Mouse (Mus musculus): ENCODE data around the gene Snx29. TPM values are rescaled to one million over a fixed set of nuclear protein-coding genes. Genes with fewer than 3 reads are reported as not detected.

Gene Snx29
- total RNA-seq, 2 experiments from 2014 or later, result 21.1 to 22.8 TPM

- TF ChIP-seq CTCF (IDR thresholded peaks at IDR 0.05), result no peak
- intact Hi-C loops (cut with DNase I), result no loop called here
Measured at GRCm38 (mm10) chr16:11532592-11532991, 209.9 kb downstream of the Snx29 start.

GRCm38 (mm10) chr16:11533441-11533840 lies 210.7 kb downstream of the Snx29 start:
- intact Hi-C loops (cut with DNase I), result no loop called here
- no peak for DNase-seq (ENCODE audit: extremely low spot score in 1 of 2, low spot score in 2 of 2)
- H3K4me3 ChIP-seq, result no peak overlapping the region
- H3K27ac ChIP-seq, result no peak overlapping the region
- no peak for TF ChIP-seq CTCF (IDR thresholded peaks at IDR 0.05)

More at GRCm38 (mm10) chr16:11532592-11532991, 209.9 kb downstream of the Snx29 start:
- no peak overlapping the region for H3K4me3 ChIP-seq
- DNase-seq (ENCODE audit: extremely low spot score in 1 of 2, low spot score in 2 of 2), result peak in 1 of 2 experiments; percentile 33
- H3K27ac ChIP-seq, result no peak overlapping the region

DNA sequence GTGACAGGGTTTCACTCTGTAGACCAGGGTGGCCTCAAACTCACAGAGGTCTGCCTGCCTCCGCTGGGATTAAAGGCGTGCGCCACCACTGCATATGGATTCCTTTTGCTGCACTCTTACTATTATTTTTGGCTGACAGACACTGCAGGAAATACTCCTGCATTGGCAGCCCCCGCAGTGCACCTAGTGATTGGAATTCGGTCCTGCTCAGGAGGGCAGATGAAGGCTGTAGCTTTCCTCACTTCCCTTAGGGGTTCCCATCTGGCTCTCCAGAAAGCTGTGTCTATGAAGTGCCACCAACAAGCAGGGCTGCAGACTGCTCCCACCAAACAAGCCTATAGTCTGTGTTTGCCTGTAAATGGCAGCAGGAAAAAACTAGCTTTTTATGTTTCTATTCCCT lies 215.0 kb downstream of the Snx29 start:
- no peak overlapping the region for H3K27ac ChIP-seq
- intact Hi-C loops (cut with DNase I), result no loop called here
- no peak for DNase-seq (ENCODE audit: extremely low spot score in 1 of 2, low spot score in 2 of 2)
- no peak for TF ChIP-seq CTCF (IDR thresholded peaks at IDR 0.05)
- no peak overlapping the region for H3K4me3 ChIP-seq

- DNase-seq (ENCODE audit: extremely low spot score in 1 of 2, low spot score in 2 of 2), result no peak
- Histone ChIP-seq H3K27ac (no peak overlapping the region), H3K4me3 (no peak overlapping the region)
- intact Hi-C loops (cut with DNase I), result no loop called here
- no peak for TF ChIP-seq CTCF (IDR thresholded peaks at IDR 0.05)
Measured at GRCm38 (mm10) chr16:11538191-11538590, 215.5 kb downstream of the Snx29 start.

- no peak for TF ChIP-seq CTCF (IDR thresholded peaks at IDR 0.05)
- intact Hi-C loops (cut with DNase I), result no loop called here
- Histone ChIP-seq H3K4me3 (no peak overlapping the region), H3K27ac (no peak overlapping the region)
- no peak for DNase-seq (ENCODE audit: extremely low spot score in 1 of 2, low spot score in 2 of 2)
Measured at GRCm38 (mm10) chr16:11540961-11541360, 218.3 kb downstream of the Snx29 start.

DNA sequence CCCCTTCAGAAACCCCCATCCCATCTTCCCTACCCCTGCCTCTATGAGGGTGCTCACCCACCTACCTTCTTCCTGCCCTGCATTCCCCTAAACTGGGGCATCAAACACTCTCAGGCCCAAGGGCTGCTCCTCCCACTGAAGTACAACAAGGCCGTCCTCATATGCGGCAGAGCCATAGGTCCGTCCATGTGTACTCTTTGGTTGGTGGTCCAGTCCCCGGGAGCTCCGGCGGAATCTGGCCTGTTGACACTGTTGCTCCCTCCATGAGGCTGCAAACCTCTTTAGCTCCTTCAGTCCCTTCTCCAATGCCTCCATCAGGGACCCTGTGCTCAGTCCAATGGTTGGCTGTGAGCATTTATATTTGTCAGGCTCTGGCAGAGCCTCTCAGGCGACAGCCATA lies 219.1 kb downstream of the Snx29 start:
- no peak for DNase-seq (ENCODE audit: extremely low spot score in 1 of 2, low spot score in 2 of 2)
- no peak for TF ChIP-seq CTCF (IDR thresholded peaks at IDR 0.05)
- intact Hi-C loops (cut with DNase I), result no loop called here
- no peak overlapping the region for H3K27ac ChIP-seq
- no peak overlapping the region for H3K4me3 ChIP-seq

GRCm38 (mm10) chr16:11550043-11550725 lies 227.5 kb downstream of the Snx29 start:
- TF ChIP-seq CTCF (IDR thresholded peaks at IDR 0.05), result no peak
- DNase-seq (ENCODE audit: extremely low spot score in 1 of 2, low spot score in 2 of 2), result peak in 1 of 2 experiments; percentile 33
- H3K27ac ChIP-seq, result 0 out of 2 replicates have a peak overlapping the region, but pooled peaks have one; percentile 32
- H3K4me3 ChIP-seq, result no peak overlapping the region
- intact Hi-C loops (cut with DNase I), result no loop called here

DNA sequence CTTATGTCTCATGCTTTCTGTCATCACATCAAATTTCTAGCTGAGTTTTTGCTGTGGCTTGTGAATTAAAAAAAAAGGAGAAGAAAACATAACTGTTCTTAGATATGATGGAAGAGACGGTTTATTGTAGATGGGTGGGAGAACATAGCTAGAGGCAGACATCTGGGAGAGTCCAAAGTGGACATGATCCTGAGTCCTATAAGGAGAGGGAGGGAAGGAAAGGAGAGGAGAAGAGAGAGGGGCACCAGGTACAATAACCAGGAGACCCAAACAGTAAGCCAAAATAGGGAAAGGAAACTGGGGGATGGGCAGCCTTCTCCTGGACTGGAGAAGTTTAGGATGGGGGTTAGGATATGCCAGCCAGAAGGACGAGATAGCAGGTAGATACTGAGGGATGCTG lies 239.0 kb downstream of the Snx29 start:
- no peak for TF ChIP-seq CTCF (IDR thresholded peaks at IDR 0.05)
- no peak for DNase-seq (ENCODE audit: extremely low spot score in 1 of 2, low spot score in 2 of 2)
- intact Hi-C loops (cut with DNase I), result no loop called here
- H3K27ac ChIP-seq, result no peak overlapping the region
- H3K4me3 ChIP-seq, result no peak overlapping the region

DNA sequence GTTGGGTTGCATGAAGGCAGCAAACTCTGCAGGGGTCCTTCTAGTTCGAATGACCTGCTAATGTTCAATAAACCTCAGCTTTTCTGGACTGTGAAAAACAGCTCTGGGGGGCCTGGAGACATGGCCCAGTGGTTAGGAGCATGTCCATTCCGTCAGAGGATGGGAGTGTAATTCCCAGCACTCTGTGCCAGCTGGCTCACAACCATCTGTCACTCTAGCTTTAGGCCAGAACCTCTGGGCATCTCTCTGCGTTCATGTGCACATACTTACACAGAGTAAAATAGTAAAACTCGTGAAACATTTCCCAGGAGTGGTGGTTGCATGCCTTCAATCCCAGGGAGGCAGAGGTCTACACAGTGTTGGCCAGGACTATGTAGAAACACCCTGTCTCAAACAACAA lies 241.1 kb downstream of the Snx29 start:
- no peak overlapping the region for H3K4me3 ChIP-seq
- H3K27ac ChIP-seq, result no peak overlapping the region
- DNase-seq (ENCODE audit: extremely low spot score in 1 of 2, low spot score in 2 of 2), result no peak
- TF ChIP-seq CTCF (IDR thresholded peaks at IDR 0.05), result no peak
- intact Hi-C loops (cut with DNase I), result no loop called here

- TF ChIP-seq CTCF (IDR thresholded peaks at IDR 0.05), result no peak
- intact Hi-C loops (cut with DNase I), result loop anchor here (5.0 kb wide), 2 partner anchors 38 to 93 kb away; no protein-coding TSS in a partner anchor
- Histone ChIP-seq H3K27ac (no peak overlapping the region), H3K4me3 (no peak overlapping the region)
- no peak for DNase-seq (ENCODE audit: extremely low spot score in 1 of 2, low spot score in 2 of 2)
Measured at GRCm38 (mm10) chr16:11565126-11565525, 242.4 kb downstream of the Snx29 start.

DNA sequence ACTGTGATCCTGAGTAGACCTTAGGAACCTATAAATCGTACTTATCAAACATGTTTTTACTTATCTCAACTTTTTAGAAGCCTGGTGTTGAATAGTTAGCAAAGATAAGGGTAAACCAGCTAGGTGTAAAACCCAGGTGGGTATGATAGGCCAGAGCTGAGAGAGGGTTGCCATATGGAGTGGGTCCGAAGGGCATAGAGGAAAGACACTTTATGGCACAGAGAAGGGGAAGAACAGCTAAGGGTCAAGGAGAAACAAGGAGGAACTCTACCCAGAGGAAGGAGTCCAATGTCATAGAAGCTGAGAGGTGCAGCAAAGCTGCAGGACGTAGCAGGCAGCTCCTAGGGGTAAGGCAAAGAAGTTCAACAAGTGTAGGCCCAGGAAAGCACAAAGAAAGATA lies 244.9 kb downstream of the Snx29 start:
- TF ChIP-seq CTCF (IDR thresholded peaks at IDR 0.05), result no peak
- intact Hi-C loops (cut with DNase I), result loop anchor here (5.0 kb wide), 2 partner anchors 40 to 95 kb away; no protein-coding TSS in a partner anchor
- Histone ChIP-seq H3K27ac (0 out of 2 replicates have a peak overlapping the region, but pooled peaks have one; percentile 40), H3K4me3 (no peak overlapping the region)
- no peak for DNase-seq (ENCODE audit: extremely low spot score in 1 of 2, low spot score in 2 of 2)

DNA sequence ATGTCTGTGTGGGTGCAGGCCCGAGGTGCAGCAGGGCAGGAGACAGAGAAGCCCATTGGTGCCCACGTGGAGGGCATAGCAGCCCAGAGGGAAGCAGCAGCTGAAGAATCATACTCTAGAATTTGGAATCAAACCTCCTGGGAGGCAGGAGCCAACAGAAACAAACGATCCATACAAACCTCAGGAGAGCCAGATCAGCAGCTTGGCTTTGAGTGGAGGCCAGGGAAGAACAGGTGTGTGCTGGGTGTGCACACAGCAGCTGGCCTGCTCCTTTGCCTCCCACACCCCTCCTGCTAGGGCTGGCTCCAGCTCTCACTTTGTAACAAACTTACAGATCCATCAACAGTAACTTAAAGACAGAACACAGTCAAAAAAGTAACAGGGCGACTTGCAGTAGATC lies 245.4 kb downstream of the Snx29 start:
- peak in 1 of 2 experiments; percentile 62 for DNase-seq (ENCODE audit: extremely low spot score in 1 of 2, low spot score in 2 of 2)
- TF ChIP-seq CTCF (IDR thresholded peaks at IDR 0.05), result no peak
- Histone ChIP-seq H3K27ac (0 out of 2 replicates have a peak overlapping the region, but pooled peaks have one; percentile 40), H3K4me3 (no peak overlapping the region)
- intact Hi-C loops (cut with DNase I), result loop anchor here (5.0 kb wide), 2 partner anchors 41 to 96 kb away; no protein-coding TSS in a partner anchor

DNA sequence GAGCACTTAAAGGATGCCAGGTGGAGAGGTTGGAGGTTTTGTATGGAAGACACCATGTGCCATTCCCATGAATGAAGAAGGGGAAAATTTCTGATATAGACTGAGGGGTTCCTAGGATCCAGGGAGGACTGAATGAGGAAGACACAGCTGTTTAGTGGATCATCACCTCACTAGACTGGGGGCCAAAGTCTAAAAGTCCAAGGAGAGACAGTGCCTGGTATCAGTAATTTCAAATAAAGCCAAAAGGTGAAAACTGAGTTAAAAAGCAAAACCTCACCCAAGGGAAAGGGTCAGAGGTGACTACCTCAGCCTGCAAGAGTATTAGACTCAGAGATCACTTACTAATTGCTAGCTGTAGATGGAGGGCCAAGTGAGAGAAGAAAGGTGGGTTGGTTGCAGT lies 245.9 kb downstream of the Snx29 start:
- DNase-seq (ENCODE audit: extremely low spot score in 1 of 2, low spot score in 2 of 2), result no peak
- no peak for TF ChIP-seq CTCF (IDR thresholded peaks at IDR 0.05)
- no peak overlapping the region for H3K4me3 ChIP-seq
- intact Hi-C loops (cut with DNase I), result loop anchor here (5.0 kb wide), 2 partner anchors 41 to 96 kb away; no protein-coding TSS in a partner anchor
- H3K27ac ChIP-seq, result no peak overlapping the region; the same call in 1 of the 2 replicates
